Mouse (Mus musculus) fibroblast of lung, adult 2 months (primary cell): ENCODE results near the gene Tspan3.

Source experiments
- DNase-seq: peaks from one replicate; pipeline ENCODE4 v3.0.0-alpha.2; 2011; ENCODE audit warnings: low read depth

Gene Tspan3

GRCm38 (mm10) chr9:56165377-56165776 is at the start of gene Tspan3:
TSS of gene Tspan3 (minus strand) at chr9:56165477.
- DNase-seq, result no peak

GRCm38 (mm10) chr9:56213451-56214291 is 48.4 kb upstream of the Tspan3 start:
- peak; percentile 77 for DNase-seq

DNA sequence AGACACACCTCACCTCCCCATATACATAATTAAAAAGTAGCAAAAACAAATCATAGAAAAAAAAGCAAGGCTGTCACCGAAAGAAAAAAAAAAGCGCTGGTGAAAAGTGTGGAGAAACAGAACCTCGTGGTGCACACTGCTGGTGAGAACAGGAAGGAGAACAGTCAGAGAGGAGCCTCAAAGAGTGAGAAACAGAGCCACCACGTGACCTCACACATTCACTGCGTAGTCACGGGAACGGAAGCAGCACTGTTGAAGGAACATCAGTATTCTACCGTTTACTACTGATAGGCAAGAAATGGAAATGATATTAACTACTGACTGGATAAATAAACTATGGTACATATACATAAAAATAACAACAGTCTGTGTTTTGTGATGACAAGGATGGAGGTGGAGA is 43.5 kb upstream of the Tspan3 start:
- no peak for DNase-seq

DNA sequence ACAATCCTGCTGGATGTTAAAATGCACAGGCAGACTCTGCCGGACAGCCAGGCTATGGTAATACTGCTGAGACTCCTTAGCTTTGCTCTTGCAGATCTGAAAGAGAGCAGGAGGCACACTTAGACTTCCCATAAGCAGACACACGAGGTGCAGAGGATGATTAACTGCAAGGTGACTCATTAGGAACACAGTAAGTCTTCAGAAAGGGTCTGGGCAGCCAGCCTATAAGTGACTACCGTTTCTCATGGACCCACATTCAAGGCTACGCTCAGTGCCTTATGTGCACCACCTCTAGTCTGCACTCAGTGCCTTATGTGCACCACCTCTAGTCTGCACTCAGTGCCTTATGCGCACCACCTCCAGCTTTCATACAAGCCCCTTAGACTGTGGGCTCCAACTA is 42.2 kb upstream of the Tspan3 start:
- no peak for DNase-seq

- DNase-seq, result no peak
Observed at GRCm38 (mm10) chr9:56207083-56207482, 41.8 kb upstream of the Tspan3 start.

GRCm38 (mm10) chr9:56205336-56205735 is 40.1 kb upstream of the Tspan3 start:
- DNase-seq, result peak; percentile 63

- no peak for DNase-seq
Observed at GRCm38 (mm10) chr9:56204316-56204715, 39.0 kb upstream of the Tspan3 start.

- DNase-seq, result peak; percentile 57
Observed at GRCm38 (mm10) chr9:56200645-56201314, 35.5 kb upstream of the Tspan3 start.

- DNase-seq, result no peak
Observed at GRCm38 (mm10) chr9:56200200-56200599, 34.9 kb upstream of the Tspan3 start.

- no peak for DNase-seq
Observed at GRCm38 (mm10) chr9:56196921-56197320, 31.6 kb upstream of the Tspan3 start.

- no peak for DNase-seq
Observed at GRCm38 (mm10) chr9:56195193-56195592, 29.9 kb upstream of the Tspan3 start.

DNA sequence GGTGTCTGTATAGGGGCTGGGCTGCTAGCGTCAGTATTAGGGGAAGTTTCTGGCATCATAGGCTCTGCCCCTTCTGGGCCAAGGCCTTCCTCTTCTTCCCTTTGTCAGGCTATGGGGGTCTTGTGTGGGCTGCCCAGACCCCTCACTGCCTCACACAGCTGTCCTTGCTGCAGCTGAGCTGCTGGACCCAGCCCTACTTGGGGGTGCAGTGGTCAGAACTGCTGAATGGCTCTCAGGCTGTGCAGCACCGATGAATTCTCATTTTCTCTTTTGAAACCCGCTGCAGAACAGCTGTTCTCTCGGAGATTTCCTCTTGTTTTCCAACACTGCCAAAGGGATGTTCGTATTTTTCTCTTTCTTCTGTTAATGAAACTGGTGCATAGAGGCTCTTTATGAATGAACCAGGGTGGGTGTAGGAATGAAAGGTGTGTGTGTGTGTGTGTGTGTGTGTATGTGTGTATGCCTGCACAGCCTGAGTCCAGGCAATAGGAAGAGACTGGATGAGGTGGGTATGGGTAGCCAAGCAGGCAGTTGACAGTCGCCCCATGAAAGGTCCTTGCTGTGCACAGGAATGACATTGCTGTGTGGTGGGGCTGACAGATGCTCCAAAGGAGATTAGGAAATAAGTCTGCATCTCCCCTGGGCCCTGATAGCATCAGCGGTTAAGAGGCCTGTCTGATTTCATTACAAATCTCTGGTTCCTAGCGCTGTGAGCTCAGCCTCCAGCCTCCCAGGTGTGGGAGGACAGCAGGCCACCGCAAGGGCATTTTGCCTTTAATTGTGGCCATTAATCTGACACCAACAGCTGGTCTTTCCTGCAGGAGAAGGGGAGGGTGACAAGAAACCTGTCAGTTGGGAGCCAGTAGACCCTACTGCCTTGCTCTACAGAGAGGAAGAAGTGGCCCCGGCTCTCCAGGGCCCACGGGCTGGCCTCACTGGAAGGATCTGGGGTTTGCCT is 26.5 kb upstream of the Tspan3 start:
- DNase-seq, result no peak

- DNase-seq, result no peak
Observed at GRCm38 (mm10) chr9:56180118-56180781, 15.0 kb upstream of the Tspan3 start.

- no peak for DNase-seq
Observed at GRCm38 (mm10) chr9:56179416-56180117, 14.3 kb upstream of the Tspan3 start.

GRCm38 (mm10) chr9:56177354-56177753 is 12.1 kb upstream of the Tspan3 start:
- DNase-seq, result no peak

- no peak for DNase-seq
Observed at GRCm38 (mm10) chr9:56175316-56175715, 10.0 kb upstream of the Tspan3 start.

DNA sequence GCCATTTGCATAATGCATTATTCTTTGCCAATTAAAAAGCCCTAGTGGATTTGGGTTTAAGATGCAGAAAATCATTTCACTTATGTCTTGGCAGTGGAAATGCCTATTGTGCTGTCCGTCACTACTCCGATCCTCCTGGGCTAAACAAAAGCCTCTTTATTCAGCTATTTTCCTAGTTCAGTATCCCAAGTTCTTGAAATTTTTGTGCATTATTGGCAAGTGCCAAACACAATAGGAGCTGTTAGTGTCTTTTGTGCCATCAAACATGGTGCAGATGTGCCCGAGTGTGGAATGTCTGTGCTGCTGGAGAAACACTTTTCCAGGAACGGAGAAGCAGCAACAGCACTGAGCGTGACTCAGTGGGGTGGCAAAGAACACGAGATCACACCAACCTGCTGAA is 2.4 kb upstream of the Tspan3 start:
- no peak for DNase-seq

DNA sequence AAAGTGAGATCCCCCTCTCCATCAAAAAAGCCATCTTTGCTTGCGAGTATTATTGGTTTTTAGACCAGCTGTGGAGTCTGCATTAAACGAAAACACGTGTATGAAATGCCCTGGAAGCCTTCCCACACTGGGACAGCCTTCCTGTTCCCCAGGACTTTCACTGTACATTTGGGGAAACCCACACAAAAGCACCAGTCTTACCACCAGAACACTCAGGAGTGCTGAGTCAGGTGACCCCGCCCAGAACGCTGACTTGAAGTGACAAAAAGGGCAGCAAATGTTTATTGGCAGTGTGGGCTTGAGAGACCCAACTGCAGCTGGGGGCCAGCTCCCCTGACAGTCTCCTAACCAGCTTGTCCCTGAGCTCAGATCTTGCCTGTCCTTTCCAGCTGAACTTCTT is 884 bp upstream of the Tspan3 start:
- no peak for DNase-seq

- DNase-seq, result no peak
Observed at GRCm38 (mm10) chr9:56160341-56161141, 4.7 kb downstream of the Tspan3 start.

GRCm38 (mm10) chr9:56159456-56159855 is 5.8 kb downstream of the Tspan3 start:
- no peak for DNase-seq
